Mouse (Mus musculus) midbrain, embryonic 15.5 days (tissue): Measurements from ENCODE around the gene Dip2a. TPM values are rescaled to one million over a fixed set of nuclear protein-coding genes. Genes with fewer than 3 reads are reported as not detected.

ENCODE experiments used
- ATAC-seq: fragments of 200-750 bp; cut with Nextera tagmentation; replicated peaks from 2 replicates; pipeline ENCODE4 v1.8.0; 2017; ENCODE audit warnings: moderate TSS enrichment
- H3K27ac ChIP-seq: fragments of 300-500 bp; sonication (generic); 2 replicates; pipeline ENCODE4 v1.5.1; 2015; ENCODE audit warnings: mild to moderate bottlenecking, inconsistent platforms
- H3K27me3 ChIP-seq: fragments of 300-500 bp; sonication (generic); replicated peaks from 2 replicates; pipeline ENCODE4 v1.6.1; 2015; ENCODE audit warnings: inconsistent platforms
- H3K36me3 ChIP-seq: fragments of 300-500 bp; sonication (generic); replicated peaks from 2 replicates; pipeline ENCODE4 v1.6.1; 2015; ENCODE audit warnings: inconsistent platforms
- H3K4me1 ChIP-seq: fragments of 300-500 bp; sonication (generic); 2 replicates; pipeline ENCODE4 v1.6.1; 2015; ENCODE audit warnings: inconsistent platforms
- H3K4me2 ChIP-seq: fragments of 300-500 bp; sonication (generic); 2 replicates; pipeline ENCODE4 v1.6.1; 2015; ENCODE audit warnings: inconsistent platforms, mild to moderate bottlenecking, moderate library complexity
- H3K4me3 ChIP-seq: fragments of 300-500 bp; sonication (generic); 2 replicates; pipeline ENCODE4 v1.5.1; 2015; ENCODE audit warnings: mild to moderate bottlenecking, inconsistent platforms
- H3K9ac ChIP-seq: fragments of 300-500 bp; sonication (generic); 2 replicates; pipeline ENCODE4 v1.6.1; 2015; ENCODE audit warnings: mild to moderate bottlenecking, inconsistent platforms
- H3K9me3 ChIP-seq: fragments of 300-500 bp; sonication (generic); 2 replicates; pipeline ENCODE4 v1.6.1; 2016; ENCODE audit warnings: inconsistent platforms
- WGBS: fragments of 180-500 bp; shearing (Covaris S2); methylation state at CpG from one replicate; pipeline ENCODE4 v1.1.7; 2015; ENCODE audit warnings: mixed read lengths; 5-methylcytosine and 5-hydroxymethylcytosine counted together
- polyA plus RNA-seq: library from polyadenylated mRNA; unstranded; fragments of >200 nt; fragmentation: Nextera tagmentation; extraction: Ambion mirVana; gene quantifications from 2 replicates; pipeline ENCODE4 v1.2.1, GENCODE M21; 2015

The Dip2a gene
- polyA plus RNA-seq, 1 experiment from 2014 or later = 20.1 TPM

GRCm38 (mm10) chr10:76229627-76230026 lies 115.5 kb downstream of the Dip2a start:
- Histone ChIP-seq H3K9ac (no peak overlapping the region), H3K4me1 (peaks cover 5% of the 10 kb centered on the region; the same call in 1 of the 2 replicates), H3K9me3 (no peaks in the 10 kb centered on the region), H3K4me2 (no peak overlapping the region), H3K36me3 (peaks cover 13% of the 10 kb centered on the region; the same call in 1 of the 2 replicates), H3K27ac (no peak overlapping the region), H3K4me3 (no peak overlapping the region), H3K27me3 (no peaks in the 10 kb centered on the region)
- 89% methylated on average over 1 of the region's 1 CpGs for WGBS
- ATAC-seq = no peak

- H3K9ac ChIP-seq = no peak overlapping the region
- WGBS = 93% methylated on average over 11 of the region's 11 CpGs
- no peaks in the 10 kb centered on the region for H3K27me3 ChIP-seq
- no peak overlapping the region for H3K4me2 ChIP-seq
- no peaks in the 10 kb centered on the region for H3K9me3 ChIP-seq
- ATAC-seq = no peak
- peaks cover 48% of the 10 kb centered on the region for H3K36me3 ChIP-seq
- H3K4me3 ChIP-seq = no peak overlapping the region
- H3K27ac ChIP-seq = no peak overlapping the region
- H3K4me1 ChIP-seq = no peaks in the 10 kb centered on the region
Observed at GRCm38 (mm10) chr10:76225944-76226343, 119.1 kb downstream of the Dip2a start.

- Histone ChIP-seq H3K9ac (no peak overlapping the region), H3K27ac (no peak overlapping the region), H3K4me3 (no peak overlapping the region), H3K4me2 (no peak overlapping the region), H3K27me3 (no peaks in the 10 kb centered on the region), H3K36me3 (peaks cover 82% of the 10 kb centered on the region), H3K4me1 (no peaks in the 10 kb centered on the region), H3K9me3 (peaks cover 6% of the 10 kb centered on the region)
- no peak for ATAC-seq
- WGBS = 90% methylated on average over 9 of the region's 9 CpGs
Observed at GRCm38 (mm10) chr10:76218240-76218639, 126.9 kb downstream of the Dip2a start.

GRCm38 (mm10) chr10:76217056-76217455 lies 128.0 kb downstream of the Dip2a start:
- WGBS = 97% methylated on average over 17 of the region's 17 CpGs
- H3K4me2 ChIP-seq = no peak overlapping the region
- H3K9ac ChIP-seq = no peak overlapping the region
- no peak overlapping the region for H3K4me3 ChIP-seq
- peaks cover 6% of the 10 kb centered on the region for H3K9me3 ChIP-seq
- H3K4me1 ChIP-seq = no peaks in the 10 kb centered on the region
- H3K36me3 ChIP-seq = peaks cover 81% of the 10 kb centered on the region
- H3K27me3 ChIP-seq = no peaks in the 10 kb centered on the region
- H3K27ac ChIP-seq = no peak overlapping the region
- no peak for ATAC-seq

- no peak for ATAC-seq
- WGBS = 91% methylated on average over 4 of the region's 4 CpGs
- no peak overlapping the region for H3K9ac ChIP-seq
Observed at GRCm38 (mm10) chr10:76214161-76214560, 130.9 kb downstream of the Dip2a start.

GRCm38 (mm10) chr10:76212121-76212520 lies 133.0 kb downstream of the Dip2a start:
- ATAC-seq = no peak
- Histone ChIP-seq H3K4me1 (no peaks in the 10 kb centered on the region), H3K9ac (no peak overlapping the region), H3K4me3 (no peak overlapping the region), H3K36me3 (peaks cover 86% of the 10 kb centered on the region), H3K4me2 (no peak overlapping the region), H3K9me3 (peaks cover 6% of the 10 kb centered on the region), H3K27ac (no peak overlapping the region), H3K27me3 (no peaks in the 10 kb centered on the region)
- WGBS = 95% methylated on average over 6 of the region's 6 CpGs

More at GRCm38 (mm10) chr10:76214161-76214560, 130.9 kb downstream of the Dip2a start:
- Histone ChIP-seq H3K9me3 (peaks cover 6% of the 10 kb centered on the region), H3K36me3 (peaks cover 77% of the 10 kb centered on the region), H3K4me1 (no peaks in the 10 kb centered on the region), H3K27ac (no peak overlapping the region), H3K27me3 (no peaks in the 10 kb centered on the region), H3K4me3 (no peak overlapping the region), H3K4me2 (no peak overlapping the region)

- WGBS = 93% methylated on average over 7 of the region's 7 CpGs
- H3K9me3 ChIP-seq = peaks cover 6% of the 10 kb centered on the region
- H3K36me3 ChIP-seq = peaks cover 84% of the 10 kb centered on the region
- H3K27ac ChIP-seq = no peak overlapping the region
- ATAC-seq = no peak
- H3K4me3 ChIP-seq = no peak overlapping the region
- H3K27me3 ChIP-seq = no peaks in the 10 kb centered on the region
- no peak overlapping the region for H3K9ac ChIP-seq
- no peaks in the 10 kb centered on the region for H3K4me1 ChIP-seq
- H3K4me2 ChIP-seq = no peak overlapping the region
Observed at GRCm38 (mm10) chr10:76210806-76211205, 134.3 kb downstream of the Dip2a start.

Other genes with a start within 250 kb of the Dip2a start
- gene Slc5a4b, start 234.3 kb downstream of the Dip2a start, polyA plus RNA-seq = not detected in 2 replicates
- 0.15 TPM in 1 of 2 replicates, not detected in the other for gene Slc5a4a, start 197.8 kb downstream of the Dip2a start, polyA plus RNA-seq
- gene Prmt2, start 107.4 kb downstream of the Dip2a start, polyA plus RNA-seq = 400 and 410 TPM in 2 replicates
- 1.3 and 1.5 TPM in 2 replicates for gene S100b, start 91.4 kb downstream of the Dip2a start, polyA plus RNA-seq
- not detected in 2 replicates for gene AC141477.1, start 95.2 kb upstream of the Dip2a start, polyA plus RNA-seq
- 8.0 and 8.8 TPM in 2 replicates for gene Pcnt, start 97.5 kb upstream of the Dip2a start, polyA plus RNA-seq
- gene 2610028H24Rik, start 103.8 kb upstream of the Dip2a start, polyA plus RNA-seq = not detected in 2 replicates
- 58.9 and 71.7 TPM in 2 replicates for gene Mcm3ap, start 123.6 kb upstream of the Dip2a start, polyA plus RNA-seq
- gene Ybey, start 123.8 kb upstream of the Dip2a start, polyA plus RNA-seq = 7.3 TPM in 2 replicates
- 43.5 and 44.5 TPM in 2 replicates for gene Lss, start 186.3 kb upstream of the Dip2a start, polyA plus RNA-seq
- not detected in 2 replicates for gene Spatc1l, start 217.0 kb upstream of the Dip2a start, polyA plus RNA-seq
- 0.08 TPM in 1 of 2 replicates, not detected in the other for gene Ftcd, start 230.4 kb upstream of the Dip2a start, polyA plus RNA-seq